Mouse (Mus musculus): Measurements from ENCODE around the gene Tesk1. TPM values are rescaled to one million over a fixed set of nuclear protein-coding genes. Genes with fewer than 3 reads are reported as not detected.
A peak's percentile ranks its signal among the peaks of the same experiment; 100 is the strongest.

Tesk1 gene
- total and polyA plus RNA-seq, 3 experiments = 1.9 to 6.0 (median 4.5) TPM

DNA sequence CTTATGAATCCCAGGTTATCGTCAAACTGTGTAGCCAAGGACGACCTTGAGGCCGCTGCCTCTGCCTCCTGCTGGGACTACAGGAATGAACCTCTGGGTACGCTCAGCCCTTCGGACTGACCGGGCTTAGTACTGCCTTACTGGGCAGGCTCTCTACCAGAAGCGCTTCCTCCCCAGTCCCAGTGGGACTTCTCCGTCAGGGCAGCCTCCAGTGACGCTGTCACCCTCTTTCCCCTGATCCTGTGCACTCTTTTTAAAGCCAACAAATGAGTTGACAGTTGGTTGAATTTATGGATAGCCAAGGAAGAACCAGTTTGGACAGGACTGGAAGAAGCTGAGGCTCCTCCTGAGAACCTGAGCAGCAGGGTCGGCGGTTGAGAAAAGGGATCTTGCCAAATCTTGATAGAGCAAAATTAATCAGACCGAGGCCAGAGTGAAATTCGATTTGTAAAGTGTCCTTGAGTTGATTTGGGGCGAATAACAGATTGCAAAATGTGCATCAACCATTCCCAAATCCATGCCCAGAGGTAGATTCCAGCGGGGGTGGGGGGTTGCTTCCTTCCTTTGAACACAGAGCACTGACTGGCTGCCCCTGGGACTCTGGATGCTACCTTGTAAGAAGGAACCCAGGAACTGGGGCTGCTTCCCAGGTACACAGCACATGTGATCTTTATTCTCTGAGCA lies 22.6 kb upstream of the Tesk1 start:
- TF ChIP-seq CHD1 (IDR thresholded peaks at IDR 0.05; ENCODE audit: low read depth, low read length) (no peak), SIN3A (IDR thresholded peaks at IDR 0.05; ENCODE audit: low read length) (no peak), POLR2A (IDR thresholded peaks at IDR 0.05; ENCODE audit: low read depth, low read length) (no peak), MAZ (IDR thresholded peaks at IDR 0.05; ENCODE audit: low read depth, low read length) (no peak), EP300 (IDR thresholded peaks at IDR 0.05; ENCODE audit: low read length) (no peak), ETS1 (conservative IDR thresholded peaks at IDR 0.05; ENCODE audit: low read depth, low read length) (no peak), UBTF (IDR thresholded peaks at IDR 0.05; ENCODE audit: low read depth, low read length) (no peak), MXI1 (IDR thresholded peaks at IDR 0.05; ENCODE audit: low read depth, low read length) (no peak), ZC3H11A (IDR thresholded peaks at IDR 0.05; ENCODE audit: low read depth, low read length) (no peak), USF1 (IDR thresholded peaks at IDR 0.05; ENCODE audit: low read depth, low read length) (no peak), ZKSCAN1 (IDR thresholded peaks at IDR 0.05; ENCODE audit: borderline replicate concordance, low read depth, low read length) (no peak), ZMIZ1 (IDR thresholded peaks at IDR 0.05; ENCODE audit: low read depth, low read length) (no peak), RCOR1 (conservative IDR thresholded peaks at IDR 0.05; ENCODE audit: low read depth, low read length) (no peak), MEF2A (IDR thresholded peaks at IDR 0.05; ENCODE audit: borderline replicate concordance, low read depth, low read length) (no peak), HCFC1 (IDR thresholded peaks at IDR 0.05; ENCODE audit: low read depth, low read length) (no peak)
- in situ Hi-C loops (cut with MboI; ENCODE audit: low pct_ligation_motif_present, low pct_unique_long_range_greater_than_20kb, low sequenced_read_pairs) (loop anchor here (25.0 kb wide), 1 partner anchor 332 kb away; no protein-coding TSS in a partner anchor), dilution Hi-C loops (cut with MboI; ENCODE audit: extremely low pct_ligation_motif_present, extremely low pct_unique_long_range_greater_than_20kb, low sequenced_read_pairs) (no loop called here)
- Histone ChIP-seq H3K27me3 (replicated peaks) (peaks cover 32% of the 10 kb centered on the region), H3K79me2 (replicated peaks; ENCODE audit: control insufficient read depth, extremely low read depth, insufficient read depth, poor library complexity, severe bottlenecking) (no peaks in the 10 kb centered on the region), H3K9me3 (replicated peaks; ENCODE audit: low read length) (no peaks in the 10 kb centered on the region), H3K36me3 (replicated peaks in 1 of 2; ENCODE audit: control insufficient read depth in 1 of 2, insufficient read depth in 1 of 2, low read length in 1 of 2) (no peaks in the 10 kb centered on the region), H3K27ac (ENCODE audit: insufficient read depth, low read depth) (no peak overlapping the region), H3K4me3 (replicated peaks in 1 of 3; ENCODE audit: low read depth in 2 of 3, low read length in 2 of 3, poor library complexity in 1 of 3) (no peak overlapping the region), H3K9ac (ENCODE audit: insufficient read depth, low read depth) (no peak overlapping the region), H3K4me1 (ENCODE audit: control insufficient read depth in 1 of 2, insufficient read depth in 2 of 2) (peaks cover 5 to 23% of the 10 kb centered on the region in 2 experiments), H3K4me2 (ENCODE audit: insufficient read depth, low read depth, poor library complexity, severe bottlenecking) (no peak overlapping the region)
- DNase-seq (ENCODE audit: extremely low read depth) = no peak

DNA sequence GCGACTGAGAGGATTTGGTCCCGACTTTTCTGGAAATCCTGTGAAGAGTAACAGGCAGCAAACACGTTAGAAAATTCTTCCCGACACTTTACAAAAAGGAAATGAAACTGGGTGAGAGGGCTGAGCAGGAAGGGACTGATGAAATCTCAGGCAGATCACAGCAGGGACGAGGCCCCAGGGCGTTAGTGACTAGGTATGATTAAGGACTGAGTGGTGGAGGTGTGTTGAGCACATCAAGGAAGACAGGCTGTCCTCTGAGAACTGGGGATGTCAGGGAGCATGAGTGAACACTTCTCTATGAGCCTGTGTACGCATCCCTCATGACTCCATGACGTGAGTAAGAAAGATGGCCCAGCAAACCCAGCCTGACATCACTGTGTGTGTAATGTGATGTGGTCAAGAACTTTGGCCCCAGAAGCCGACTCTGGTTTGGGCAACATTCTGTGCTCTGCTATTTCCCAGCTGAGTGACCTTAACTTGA lies 21.9 kb upstream of the Tesk1 start:
- DNase-seq (ENCODE audit: extremely low read depth) = no peak

More for the DNA sequence above, 21.9 kb upstream of the Tesk1 start:
- Histone ChIP-seq H3K27ac (ENCODE audit: insufficient read depth, low read depth) (no peak overlapping the region), H3K79me2 (replicated peaks; ENCODE audit: control insufficient read depth, extremely low read depth, insufficient read depth, poor library complexity, severe bottlenecking) (no peaks in the 10 kb centered on the region), H3K4me3 (replicated peaks in 1 of 3; ENCODE audit: low read depth in 2 of 3, low read length in 2 of 3, poor library complexity in 1 of 3) (no peak overlapping the region), H3K36me3 (replicated peaks in 1 of 2; ENCODE audit: control insufficient read depth in 1 of 2, insufficient read depth in 1 of 2, low read length in 1 of 2) (no peaks in the 10 kb centered on the region), H3K4me2 (ENCODE audit: insufficient read depth, low read depth, poor library complexity, severe bottlenecking) (peak overlapping the region; percentile 54; the same call in 1 of the 2 replicates), H3K9ac (ENCODE audit: insufficient read depth, low read depth) (no peak overlapping the region), H3K9me3 (replicated peaks; ENCODE audit: low read length) (no peaks in the 10 kb centered on the region), H3K27me3 (replicated peaks) (peaks cover 39% of the 10 kb centered on the region), H3K4me1 (ENCODE audit: control insufficient read depth in 1 of 2, insufficient read depth in 2 of 2) (peaks cover 5 to 23% of the 10 kb centered on the region in 2 experiments)
- in situ Hi-C loops (cut with MboI; ENCODE audit: low pct_ligation_motif_present, low pct_unique_long_range_greater_than_20kb, low sequenced_read_pairs) = loop anchor here (5.0 to 25.0 kb wide), 2 partner anchors 158 to 333 kb away; no protein-coding TSS in a partner anchor
- dilution Hi-C loops (cut with MboI; ENCODE audit: extremely low pct_ligation_motif_present, extremely low pct_unique_long_range_greater_than_20kb, low sequenced_read_pairs) = no loop called here
- TF ChIP-seq ETS1 (conservative IDR thresholded peaks at IDR 0.05; ENCODE audit: low read depth, low read length) = no peak
- no peak for TF ChIP-seq MAX (IDR thresholded peaks at IDR 0.05; ENCODE audit: low read length)
- TF ChIP-seq IRF4 (IDR thresholded peaks at IDR 0.05; ENCODE audit: low read depth, low read length) = peak; percentile 46; the same call in 1 of the 2 replicates
- no peak for TF ChIP-seq JUN (IDR thresholded peaks at IDR 0.05; ENCODE audit: insufficient read depth, low read depth, low read length)
- TF ChIP-seq NELFE (IDR thresholded peaks at IDR 0.05; ENCODE audit: low read depth, low read length) = no peak
- no peak for TF ChIP-seq SIN3A (IDR thresholded peaks at IDR 0.05; ENCODE audit: low read length)
- no peak for TF ChIP-seq ZC3H11A (IDR thresholded peaks at IDR 0.05; ENCODE audit: low read depth, low read length)
- no peak for TF ChIP-seq HCFC1 (IDR thresholded peaks at IDR 0.05; ENCODE audit: low read depth, low read length)
- no peak for TF ChIP-seq RCOR1 (conservative IDR thresholded peaks at IDR 0.05; ENCODE audit: low read depth, low read length)
- no peak for TF ChIP-seq E2F4 (IDR thresholded peaks at IDR 0.05; ENCODE audit: insufficient replicate concordance, low read depth, low read length)
- no peak for TF ChIP-seq TCF12 (IDR thresholded peaks at IDR 0.05; ENCODE audit: low read depth, low read length)
- no peak for TF ChIP-seq JUND (conservative IDR thresholded peaks at IDR 0.05; ENCODE audit: low read depth, low read length)
- no peak for TF ChIP-seq MYC (IDR thresholded peaks at IDR 0.05; ENCODE audit: low read depth, low read length)
- TF ChIP-seq ZMIZ1 (IDR thresholded peaks at IDR 0.05; ENCODE audit: low read depth, low read length) = no peak
- peak; percentile 37 for TF ChIP-seq EP300 (IDR thresholded peaks at IDR 0.05; ENCODE audit: low read length)
